Mouse (Mus musculus): ENCODE measurements around the gene Nudt22. TPM values are rescaled to one million over a fixed set of nuclear protein-coding genes. Genes with fewer than 3 reads are reported as not detected.

The Nudt22 gene
- total and polyA plus RNA-seq, 3 experiments = 25.5 to 44.5 (median 33.6) TPM

DNA sequence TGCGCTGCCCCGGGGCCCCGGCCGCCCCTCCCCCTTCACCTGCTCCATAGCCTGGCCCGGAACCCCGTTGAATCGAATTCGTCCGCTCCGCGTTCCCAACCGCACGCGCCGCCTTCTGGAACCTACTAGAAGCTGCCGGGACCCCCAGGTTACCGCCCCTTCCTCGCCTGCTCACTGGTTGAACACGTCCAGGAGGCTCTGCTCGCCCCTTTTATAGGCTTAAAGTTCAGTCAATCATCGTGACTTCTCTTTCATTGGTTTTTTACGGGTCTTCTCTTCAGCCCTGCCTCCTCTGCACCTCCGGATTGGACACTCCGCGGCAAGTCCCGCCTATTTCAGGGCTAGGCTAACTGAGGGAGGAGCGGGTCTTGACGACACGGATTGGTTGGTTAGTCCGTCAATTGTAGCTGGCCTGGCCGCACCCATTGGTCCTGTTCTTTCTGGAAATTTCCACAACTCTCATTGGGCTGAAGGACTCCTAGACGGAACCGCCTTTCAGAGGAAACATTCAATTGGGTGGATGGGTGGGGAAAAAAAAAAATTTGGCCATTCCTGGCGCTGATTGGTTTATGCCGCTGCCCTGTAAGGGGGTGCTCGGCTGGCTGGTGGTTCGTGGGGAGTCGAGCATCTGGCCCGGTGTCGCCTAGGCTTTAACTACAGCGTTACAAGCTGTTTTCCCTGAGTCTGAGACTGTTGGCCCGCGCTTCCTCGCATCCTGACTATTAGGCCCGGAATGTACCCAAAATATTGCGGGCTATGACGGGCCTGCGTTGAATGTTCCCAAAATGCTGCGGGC, 44.1 kb upstream of the Nudt22 start, which contains the start of gene Stip1:
Gene Stip1, minus strand, starts transcription at position 127 of the 796 bp plus-strand sequence.
- intact Hi-C loops (cut with DNase I) = loop anchor here (2.0 to 5.0 kb wide), 2 partner anchors 43 to 61 kb away; partner anchors contain the start of genes Nudt22 and Trpt1
- Histone ChIP-seq H3K27me3 (ENCODE audit: control insufficient read depth, insufficient read depth, low read length) (no peaks in the 10 kb centered on the region), H3K4me3 (peak within 1 kb of the TSS; percentile 79), H3K36me3 (ENCODE audit: control insufficient read depth, insufficient read depth, low read length) (peaks cover 4% of the 10 kb centered on the region), H3K79me2 (replicated peaks; ENCODE audit: control insufficient read depth, insufficient read depth, low read length) (peaks cover 1% of the 10 kb centered on the region; the same call in 1 of the 2 replicates), H3K9ac (ENCODE audit: low read depth, low read length) (peak within 1 kb of the TSS; percentile 94), H3K4me1 (ENCODE audit: control insufficient read depth, insufficient read depth, low read length) (peaks cover 14% of the 10 kb centered on the region), H3K27ac (peak within 1 kb of the TSS; percentile 99)
- TF ChIP-seq CTCF (IDR thresholded peaks at IDR 0.05) (peak; percentile 44), POLR2A (IDR thresholded peaks at IDR 0.05; ENCODE audit: insufficient read depth, low read depth, low read length) (peak; percentile 99), EP300 (IDR thresholded peaks at IDR 0.05; ENCODE audit: insufficient read depth, low read depth, low read length) (peak; percentile 49)
- WGBS = under 1% methylated on average over 49 of the region's 49 CpGs
- peak; percentile 97 to 100 for DNase-seq

DNA sequence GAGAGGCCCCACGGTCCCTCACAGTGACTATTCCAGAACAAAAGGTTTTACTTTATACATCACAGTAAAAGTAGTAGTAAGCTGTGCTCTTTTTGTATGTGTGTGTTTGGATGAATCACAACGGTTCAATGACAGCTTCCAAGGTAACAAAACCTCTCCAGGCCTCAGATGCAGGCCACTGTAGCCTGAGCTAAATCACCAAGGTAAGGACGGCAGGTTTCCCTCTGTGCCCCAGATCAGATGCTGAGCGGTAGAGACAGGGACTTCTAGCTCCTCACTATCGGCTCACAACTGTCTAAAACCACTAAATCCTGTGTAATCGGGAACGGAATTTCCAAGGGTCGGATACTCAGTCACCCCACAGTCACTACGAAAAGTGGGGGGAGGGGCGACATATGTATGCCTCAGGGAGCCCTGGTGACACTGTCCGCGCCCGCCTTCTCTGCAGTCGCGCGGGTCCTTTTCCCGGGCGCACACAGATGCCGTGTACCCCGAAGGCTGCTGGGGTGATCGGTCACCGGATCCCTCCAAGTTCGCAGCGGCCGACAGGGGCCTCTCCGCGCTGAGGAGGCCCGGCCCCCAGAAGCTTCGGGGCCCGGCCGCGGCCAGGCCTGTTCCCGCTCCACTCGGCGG, 43.3 kb upstream of the Nudt22 start:
- Histone ChIP-seq H3K27me3 (ENCODE audit: control insufficient read depth, insufficient read depth, low read length) (no peaks in the 10 kb centered on the region), H3K79me2 (replicated peaks; ENCODE audit: control insufficient read depth, insufficient read depth, low read length) (peaks cover 1% of the 10 kb centered on the region; the same call in 1 of the 2 replicates), H3K9ac (ENCODE audit: low read depth, low read length) (peak overlapping the region; percentile 94), H3K4me3 (peak overlapping the region; percentile 76), H3K4me1 (ENCODE audit: control insufficient read depth, insufficient read depth, low read length) (peaks cover 11% of the 10 kb centered on the region), H3K36me3 (ENCODE audit: control insufficient read depth, insufficient read depth, low read length) (peaks cover 4% of the 10 kb centered on the region), H3K27ac (peak overlapping the region; percentile 94)
- TF ChIP-seq POLR2A (IDR thresholded peaks at IDR 0.05; ENCODE audit: insufficient read depth, low read depth, low read length) = no peak
- no peak for TF ChIP-seq CTCF (IDR thresholded peaks at IDR 0.05)
- no peak for TF ChIP-seq EP300 (IDR thresholded peaks at IDR 0.05; ENCODE audit: insufficient read depth, low read depth, low read length)
- WGBS = under 1% methylated on average over 35 of the region's 35 CpGs
- DNase-seq = no peak
- intact Hi-C loops (cut with DNase I) = loop anchor here (2.0 to 5.0 kb wide), 2 partner anchors 42 to 60 kb away; partner anchors contain the start of genes Nudt22 and Trpt1

DNA sequence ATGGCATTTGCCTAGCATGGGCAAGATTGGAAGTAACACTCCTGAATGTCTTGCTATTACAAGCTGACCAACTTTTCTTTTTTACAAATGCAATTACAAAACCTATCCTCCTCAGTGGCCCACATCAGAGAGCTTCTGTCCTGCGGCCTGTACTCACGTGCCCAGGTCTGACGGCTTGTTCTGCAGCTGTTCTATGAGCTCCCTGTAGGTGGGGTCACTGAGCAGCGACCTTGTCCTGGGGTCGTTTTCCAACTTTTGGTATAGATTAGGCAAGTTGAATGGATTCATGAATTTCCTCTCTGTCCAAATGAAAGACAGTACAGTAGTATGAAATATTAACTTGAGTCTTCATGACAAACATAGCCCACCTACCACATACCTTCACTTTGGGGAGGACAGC, 38.1 kb upstream of the Nudt22 start:
- intact Hi-C loops (cut with DNase I) = no loop called here
- no peak for TF ChIP-seq CTCF (IDR thresholded peaks at IDR 0.05)
- no peak for TF ChIP-seq EP300 (IDR thresholded peaks at IDR 0.05; ENCODE audit: insufficient read depth, low read depth, low read length)
- no peak for TF ChIP-seq POLR2A (IDR thresholded peaks at IDR 0.05; ENCODE audit: insufficient read depth, low read depth, low read length)
- H3K27me3 ChIP-seq (ENCODE audit: control insufficient read depth, insufficient read depth, low read length) = no peaks in the 10 kb centered on the region
- no peak for DNase-seq
- peaks cover 4% of the 10 kb centered on the region for H3K36me3 ChIP-seq (ENCODE audit: control insufficient read depth, insufficient read depth, low read length)
- WGBS = 88% methylated on average over 5 of the region's 5 CpGs
- H3K4me1 ChIP-seq (ENCODE audit: control insufficient read depth, insufficient read depth, low read length) = peaks cover 4% of the 10 kb centered on the region; the same call in 1 of the 2 replicates
- no peak overlapping the region for H3K9ac ChIP-seq (ENCODE audit: low read depth, low read length)
- H3K79me2 ChIP-seq (replicated peaks; ENCODE audit: control insufficient read depth, insufficient read depth, low read length) = peaks cover 1% of the 10 kb centered on the region; the same call in 1 of the 2 replicates
- no peak overlapping the region for H3K4me3 ChIP-seq
- H3K27ac ChIP-seq = no peak overlapping the region

DNA sequence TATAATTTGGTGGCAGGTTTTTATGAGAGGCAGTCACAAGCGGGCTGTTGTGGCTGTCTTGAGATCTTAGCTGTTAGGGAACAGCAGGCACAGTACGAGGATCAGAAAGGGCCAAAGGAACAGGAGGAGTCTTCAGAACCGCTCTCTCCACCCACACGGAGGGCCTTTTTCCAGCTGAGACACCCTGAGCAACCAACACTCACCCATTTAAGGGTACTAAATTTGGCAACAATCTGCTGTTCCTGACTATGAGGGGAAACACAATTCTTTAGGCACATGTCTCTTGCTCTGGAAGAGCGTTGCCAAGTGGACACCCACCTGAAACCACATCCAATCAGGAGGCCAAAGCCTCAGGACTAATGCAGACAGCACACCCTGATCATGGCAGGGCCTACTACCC, 33.6 kb upstream of the Nudt22 start:
- no peak for TF ChIP-seq POLR2A (IDR thresholded peaks at IDR 0.05; ENCODE audit: insufficient read depth, low read depth, low read length)
- TF ChIP-seq EP300 (IDR thresholded peaks at IDR 0.05; ENCODE audit: insufficient read depth, low read depth, low read length) = no peak
- no peak for TF ChIP-seq CTCF (IDR thresholded peaks at IDR 0.05)
- no peaks in the 10 kb centered on the region for H3K4me1 ChIP-seq (ENCODE audit: control insufficient read depth, insufficient read depth, low read length)
- no peak overlapping the region for H3K4me3 ChIP-seq
- intact Hi-C loops (cut with DNase I) = no loop called here
- H3K36me3 ChIP-seq (ENCODE audit: control insufficient read depth, insufficient read depth, low read length) = peaks cover 4% of the 10 kb centered on the region
- 91% methylated on average over 5 of the region's 5 CpGs for WGBS
- DNase-seq = no peak
- H3K79me2 ChIP-seq (replicated peaks; ENCODE audit: control insufficient read depth, insufficient read depth, low read length) = no peaks in the 10 kb centered on the region
- H3K9ac ChIP-seq (ENCODE audit: low read depth, low read length) = no peak overlapping the region
- no peak overlapping the region for H3K27ac ChIP-seq
- H3K27me3 ChIP-seq (ENCODE audit: control insufficient read depth, insufficient read depth, low read length) = no peaks in the 10 kb centered on the region

DNA sequence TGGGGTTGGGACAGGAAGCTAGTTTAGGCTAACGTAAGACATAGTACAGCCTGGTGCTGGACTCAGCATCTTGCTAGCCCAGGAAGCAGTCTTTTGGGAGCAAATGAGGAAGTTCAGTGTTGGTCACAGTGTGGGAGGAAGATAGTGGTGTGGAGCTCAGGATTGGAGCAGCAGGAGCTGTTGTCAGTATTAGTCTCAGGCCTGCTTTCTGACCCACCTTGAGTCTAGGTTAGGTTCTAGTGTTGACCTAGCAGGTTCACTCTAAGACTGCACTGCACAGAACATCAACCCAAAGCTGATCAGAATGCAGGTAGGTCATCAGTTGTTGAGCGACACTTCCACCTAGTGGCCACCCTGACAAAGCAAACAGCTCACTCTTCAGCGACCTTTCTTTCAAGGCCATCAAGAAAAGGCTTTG, 24.3 kb upstream of the Nudt22 start:
- Histone ChIP-seq H3K4me3 (no peak overlapping the region), H3K36me3 (ENCODE audit: control insufficient read depth, insufficient read depth, low read length) (no peaks in the 10 kb centered on the region), H3K79me2 (replicated peaks; ENCODE audit: control insufficient read depth, insufficient read depth, low read length) (no peaks in the 10 kb centered on the region), H3K27ac (no peak overlapping the region), H3K27me3 (ENCODE audit: control insufficient read depth, insufficient read depth, low read length) (no peaks in the 10 kb centered on the region), H3K9ac (ENCODE audit: low read depth, low read length) (no peak overlapping the region), H3K4me1 (ENCODE audit: control insufficient read depth, insufficient read depth, low read length) (no peaks in the 10 kb centered on the region; the same call in 1 of the 2 replicates)
- DNase-seq = peak; percentile 54 to 64
- WGBS = 23% methylated on average over 3 of the region's 3 CpGs
- intact Hi-C loops (cut with DNase I) = loop anchor here (1.0 to 5.0 kb wide), 2 partner anchors 96 to 533 kb away; no protein-coding TSS in a partner anchor
- TF ChIP-seq POLR2A (IDR thresholded peaks at IDR 0.05; ENCODE audit: insufficient read depth, low read depth, low read length) (no peak), CTCF (IDR thresholded peaks at IDR 0.05) (peak; percentile 81), EP300 (IDR thresholded peaks at IDR 0.05; ENCODE audit: insufficient read depth, low read depth, low read length) (peak; percentile 69; the same call in 1 of the 2 replicates)
